Mouse (Mus musculus) ES-Bruce4 (cell line): ENCODE results near the gene N4bp1. TPM values are rescaled to one million over a fixed set of nuclear protein-coding genes. Genes with fewer than 3 reads are reported as not detected.

ENCODE experiments used
- H3K27ac ChIP-seq: 2 replicates; pipeline ENCODE4 v1.5.1; 2012; ENCODE audit warnings: low read length, inconsistent platforms; ENCODE audit not compliant: insufficient read depth
- H3K27me3 ChIP-seq: 2 replicates; pipeline ENCODE4 v1.6.1; 2012; ENCODE audit warnings: mild to moderate bottlenecking, low read length, inconsistent platforms; ENCODE audit not compliant: control insufficient read depth, poor library complexity, insufficient read depth, severe bottlenecking
- H3K36me3 ChIP-seq: 2 replicates; pipeline ENCODE4 v1.6.1; 2012; ENCODE audit warnings: inconsistent platforms, mild to moderate bottlenecking, low read length, moderate library complexity; ENCODE audit not compliant: control insufficient read depth, poor library complexity, insufficient read depth, severe bottlenecking
- H3K4me1 ChIP-seq: one replicate; pipeline ENCODE4 v1.8.1; 2011; ENCODE audit warnings: low read length; ENCODE audit not compliant: control insufficient read depth, insufficient read depth
- H3K4me3 ChIP-seq: 2 replicates; pipeline ENCODE4 v1.5.1; 2011; ENCODE audit warnings: low read depth, mild to moderate bottlenecking, low read length
- H3K9ac ChIP-seq: 2 replicates; pipeline ENCODE4 v1.6.1; 2012; ENCODE audit warnings: low read depth, mild to moderate bottlenecking, inconsistent platforms; ENCODE audit not compliant: poor library complexity, severe bottlenecking
- H3K9me3 ChIP-seq: replicated peaks from 2 replicates; pipeline ENCODE4 v1.6.1; 2012; ENCODE audit warnings: mild to moderate bottlenecking, low read length, inconsistent platforms; ENCODE audit not compliant: control insufficient read depth, poor library complexity, insufficient read depth, severe bottlenecking
- CTCF ChIP-seq: IDR thresholded peaks from one replicate; pipeline ENCODE4 v1.8.1; 2011; ENCODE audit warnings: low read depth, low read length
- EP300 ChIP-seq: IDR thresholded peaks from 2 replicates; pipeline ENCODE4 v1.6.1; 2011; ENCODE audit warnings: low read depth, low read length; ENCODE audit not compliant: insufficient read depth
- POLR2A ChIP-seq: IDR thresholded peaks from one replicate; pipeline ENCODE4 v1.8.1; 2011; ENCODE audit warnings: low read length; ENCODE audit not compliant: insufficient read depth
- polyA plus RNA-seq: library from polyadenylated mRNA; stranded (reverse); fragments of >200 nt; gene quantifications from 2 replicates; pipeline ENCODE4 v1.2.4, GENCODE M21; 2011; ENCODE audit warnings: low read depth; ENCODE audit not compliant: missing spikeins, insufficient read depth, insufficient read length

The N4bp1 gene
- polyA plus RNA-seq, 1 experiment: 80.3 TPM

- Histone ChIP-seq H3K27ac (no peak overlapping the region), H3K4me3 (no peak overlapping the region)
Measured at GRCm38 (mm10) chr8:86923219-86923835, 38.3 kb upstream of the N4bp1 start.

GRCm38 (mm10) chr8:86922673-86923072, 37.6 kb upstream of the N4bp1 start:
- Histone ChIP-seq H3K9ac (no peak overlapping the region), H3K9me3 (no peaks in the 10 kb centered on the region), H3K4me1 (no peaks in the 10 kb centered on the region), H3K27ac (no peak overlapping the region), H3K4me3 (no peak overlapping the region), H3K36me3 (no peaks in the 10 kb centered on the region), H3K27me3 (no peaks in the 10 kb centered on the region)
- TF ChIP-seq EP300: no peak
- TF ChIP-seq CTCF: no peak
- no peak for TF ChIP-seq POLR2A

More at GRCm38 (mm10) chr8:86923219-86923835, 38.3 kb upstream of the N4bp1 start:
- Histone ChIP-seq H3K9ac (no peak overlapping the region), H3K36me3 (no peaks in the 10 kb centered on the region), H3K9me3 (no peaks in the 10 kb centered on the region), H3K27me3 (no peaks in the 10 kb centered on the region), H3K4me1 (no peaks in the 10 kb centered on the region)
- TF ChIP-seq EP300: no peak
- no peak for TF ChIP-seq CTCF
- TF ChIP-seq POLR2A: no peak

GRCm38 (mm10) chr8:86922141-86922540, 37.1 kb upstream of the N4bp1 start:
- Histone ChIP-seq H3K27ac (no peak overlapping the region), H3K27me3 (no peaks in the 10 kb centered on the region), H3K36me3 (no peaks in the 10 kb centered on the region), H3K4me1 (no peaks in the 10 kb centered on the region), H3K9ac (no peak overlapping the region), H3K4me3 (no peak overlapping the region), H3K9me3 (no peaks in the 10 kb centered on the region)
- TF ChIP-seq POLR2A (no peak), CTCF (no peak), EP300 (no peak)

GRCm38 (mm10) chr8:86920996-86921395, 35.9 kb upstream of the N4bp1 start:
- H3K27ac ChIP-seq: no peak overlapping the region
- H3K4me1 ChIP-seq: no peaks in the 10 kb centered on the region
- H3K9me3 ChIP-seq: no peaks in the 10 kb centered on the region
- no peak overlapping the region for H3K4me3 ChIP-seq
- no peak overlapping the region for H3K9ac ChIP-seq
- TF ChIP-seq POLR2A (no peak), CTCF (no peak)
- no peaks in the 10 kb centered on the region for H3K36me3 ChIP-seq
- H3K27me3 ChIP-seq: no peaks in the 10 kb centered on the region

- no peaks in the 10 kb centered on the region for H3K36me3 ChIP-seq
- no peak overlapping the region for H3K9ac ChIP-seq
- H3K27ac ChIP-seq: no peak overlapping the region
- no peaks in the 10 kb centered on the region for H3K9me3 ChIP-seq
- no peaks in the 10 kb centered on the region for H3K27me3 ChIP-seq
- H3K4me1 ChIP-seq: no peaks in the 10 kb centered on the region
- TF ChIP-seq EP300 (no peak), CTCF (no peak), POLR2A (no peak)
- no peak overlapping the region for H3K4me3 ChIP-seq
Measured at GRCm38 (mm10) chr8:86920455-86920854, 35.4 kb upstream of the N4bp1 start.

- H3K36me3 ChIP-seq: no peaks in the 10 kb centered on the region
- H3K4me1 ChIP-seq: no peaks in the 10 kb centered on the region
- no peak for TF ChIP-seq EP300
- TF ChIP-seq CTCF: no peak
- no peaks in the 10 kb centered on the region for H3K9me3 ChIP-seq
- no peak overlapping the region for H3K27ac ChIP-seq
- no peak overlapping the region for H3K9ac ChIP-seq
- H3K4me3 ChIP-seq: no peak overlapping the region
- no peaks in the 10 kb centered on the region for H3K27me3 ChIP-seq
Measured at GRCm38 (mm10) chr8:86920024-86920423, 35.0 kb upstream of the N4bp1 start.
